Comparison of ENCODE assay signal across 8 mouse cellular contexts in genomic region chr9:48984845-48985707, GRCm38 (mm10). TPM values are rescaled to one million over a fixed set of nuclear protein-coding genes. Genes with fewer than 3 reads are reported as not detected.
A peak's percentile ranks its signal among the peaks of the same experiment; 100 is the strongest.
DNase-seq lines count a peak whose midpoint lies in the region; ATAC-seq lines count a peak whose summit lies in the region.

Gene Usp28, plus strand, starts transcription at chr9:48985375.

- H3K4me2 ChIP-seq in heart, embryonic 13.5 days = peak within 1 kb of the TSS; percentile 82
- peak within 1 kb of the TSS; percentile 100 for H3K4me2 ChIP-seq in liver, embryonic 12.5 days
- peak within 1 kb of the TSS; percentile 83 for H3K4me2 ChIP-seq in stomach, embryonic 15.5 days

- under 1% methylated on average over 82 of the region's 94 CpGs for WGBS in heart, embryonic 13.5 days
- WGBS in liver, embryonic 12.5 days (ENCODE audit: insufficient replicate concordance) = 1% methylated on average over 73 of the region's 94 CpGs
- under 1% methylated on average over 92 of the region's 94 CpGs for WGBS in stomach, embryonic 15.5 days

- peak; percentile 98 for DNase-seq in CD4-positive helper T cell, adult 2 months (ENCODE audit: low read depth, low spot score)
- DNase-seq in brain, embryonic 18.5 days (ENCODE audit: low read depth, low spot score) = peak; percentile 97
- peak; percentile 100 for DNase-seq in kidney, postnatal 10 days
- DNase-seq in natural killer cell, adult 2 months (ENCODE audit: low spot score in 2 of 2) = peak; percentile 100

- peak within 1 kb of the TSS; percentile 92 for H3K4me3 ChIP-seq in heart, embryonic 13.5 days
- peak within 1 kb of the TSS; percentile 82 for H3K4me3 ChIP-seq in liver, embryonic 12.5 days
- H3K4me3 ChIP-seq in stomach, embryonic 15.5 days (replicated peaks) = peak within 1 kb of the TSS; percentile 87

- no peaks in the 10 kb centered on the region for H3K27me3 ChIP-seq in heart, embryonic 13.5 days (replicated peaks)
- H3K27me3 ChIP-seq in liver, embryonic 12.5 days (replicated peaks) = no peaks in the 10 kb centered on the region
- H3K27me3 ChIP-seq in stomach, embryonic 15.5 days (replicated peaks) = no peaks in the 10 kb centered on the region

- peak within 1 kb of the TSS; percentile 94 for H3K27ac ChIP-seq in heart, embryonic 13.5 days (replicated peaks)
- H3K27ac ChIP-seq in liver, embryonic 12.5 days = peak within 1 kb of the TSS; percentile 78
- peak within 1 kb of the TSS; percentile 92 for H3K27ac ChIP-seq in stomach, embryonic 15.5 days

- peak; percentile 93 for ATAC-seq in erythroid progenitor cell, adult 5-6 weeks (replicated peaks; ENCODE audit: low FRiP score, poor library complexity, severe bottlenecking)
- ATAC-seq in heart, embryonic 13.5 days (ENCODE audit: extremely low read depth, insufficient number of reproducible peaks, low FRiP score, low TSS enrichment) = peak; percentile 94
- ATAC-seq in liver, embryonic 12.5 days = peak; percentile 91
- ATAC-seq in stomach, embryonic 15.5 days (ENCODE audit: insufficient read depth, low FRiP score, low read depth) = peak; percentile 92

- H3K4me1 ChIP-seq in heart, embryonic 13.5 days = peaks cover 49% of the 10 kb centered on the region
- H3K4me1 ChIP-seq in liver, embryonic 12.5 days = peaks cover 50% of the 10 kb centered on the region
- peaks cover 8% of the 10 kb centered on the region for H3K4me1 ChIP-seq in stomach, embryonic 15.5 days

- H3K9ac ChIP-seq in heart, embryonic 13.5 days = peak within 1 kb of the TSS; percentile 96
- peak within 1 kb of the TSS; percentile 84 for H3K9ac ChIP-seq in liver, embryonic 12.5 days
- H3K9ac ChIP-seq in stomach, embryonic 15.5 days = peak within 1 kb of the TSS; percentile 65

- peaks cover 6% of the 10 kb centered on the region; the same call in 1 of the 2 replicates for H3K36me3 ChIP-seq in heart, embryonic 13.5 days
- H3K36me3 ChIP-seq in liver, embryonic 12.5 days = no peaks in the 10 kb centered on the region
- no peaks in the 10 kb centered on the region for H3K36me3 ChIP-seq in stomach, embryonic 15.5 days

- H3K9me3 ChIP-seq in heart, embryonic 13.5 days = no peaks in the 10 kb centered on the region
- H3K9me3 ChIP-seq in liver, embryonic 12.5 days (replicated peaks) = no peaks in the 10 kb centered on the region
- no peaks in the 10 kb centered on the region for H3K9me3 ChIP-seq in stomach, embryonic 15.5 days

RNA-seq across cellular contexts. Expression of gene Usp28, which starts in this region (rescaled TPM):
- 1.8 and 11.3 TPM in 2 replicates for total RNA-seq in erythroid progenitor cell, adult 5-6 weeks (2015; ENCODE audit: low replicate concordance)
- 0.76 and 0.90 TPM in 2 replicates for total RNA-seq in erythroid progenitor cell, adult 5-6 weeks (2017; ENCODE audit: low replicate concordance)
- 89.2 and 97.2 TPM in 2 replicates for polyA plus RNA-seq in heart, embryonic 13.5 days (2015; fragmentation: Nextera tagmentation; extraction: Ambion mirVana)
- 8.7 and 10.8 TPM in 2 replicates for polyA plus RNA-seq in liver, embryonic 12.5 days (2016; fragmentation: Nextera tagmentation; extraction: Ambion mirVana)
- 23.3 and 24.2 TPM in 2 replicates for polyA plus RNA-seq in stomach, embryonic 15.5 days (2015; fragmentation: Nextera tagmentation; extraction: Ambion mirVana)

Comparison
In these comparisons a context has a peak if more than half of its experiments do, and no peak if none do; other contexts are left out.
1. Peak in every context shown above with its lines: DNase-seq, ATAC-seq, H3K4me3 ChIP-seq and H3K27ac ChIP-seq.